Mouse (Mus musculus): ENCODE data around the gene Rps17. TPM values are rescaled to one million over a fixed set of nuclear protein-coding genes. Genes with fewer than 3 reads are reported as not detected.
A peak's percentile ranks its signal among the peaks of the same experiment; 100 is the strongest.

Gene Rps17
- polyA plus RNA-seq (2015; fragmentation: Nextera tagmentation; extraction: Ambion mirVana), result 1,067 and 1,217 TPM in 2 replicates

DNA sequence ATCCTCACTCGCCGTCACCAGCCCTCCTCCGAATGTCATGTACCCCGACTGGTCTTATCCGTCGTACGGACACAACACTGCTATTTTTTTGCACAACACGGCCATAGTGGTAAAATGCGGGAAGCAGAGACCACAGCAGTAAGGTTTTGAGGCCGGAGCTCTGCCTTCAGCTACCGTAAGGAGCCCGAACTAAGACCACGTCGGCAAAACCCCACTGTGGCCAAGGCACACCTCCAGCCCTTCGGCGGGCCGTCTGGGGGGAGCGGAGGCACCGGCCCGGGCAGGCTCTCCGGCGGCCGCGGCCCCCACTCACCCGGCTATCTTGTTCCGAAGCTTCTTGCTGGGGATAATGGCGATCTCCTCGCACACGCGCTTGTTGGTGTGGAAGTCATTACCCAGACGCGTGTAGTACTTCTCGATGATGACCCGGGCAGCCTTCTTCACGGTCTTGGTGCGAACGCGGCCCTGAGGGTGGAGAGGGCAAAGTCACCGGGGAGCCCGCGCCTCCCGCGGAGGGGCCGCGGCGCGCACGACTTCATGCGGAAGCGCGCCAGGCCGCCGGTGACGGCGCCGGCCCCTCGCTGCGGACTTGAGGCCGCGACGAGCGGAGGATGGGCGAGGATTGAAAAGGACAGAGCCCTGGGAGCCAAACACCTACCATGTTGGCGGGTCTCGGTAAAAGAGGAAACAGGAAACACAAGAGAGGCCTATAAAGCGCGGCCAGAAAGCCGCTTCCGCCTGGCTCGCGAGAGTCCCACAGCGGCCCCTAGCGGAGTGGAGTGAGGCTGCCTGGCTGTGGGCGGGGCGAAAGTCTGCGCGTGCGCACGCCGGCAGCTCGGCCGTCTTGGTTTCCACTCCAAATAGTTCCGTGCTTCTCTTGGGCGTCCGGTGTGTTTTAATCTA is at the start of gene Rps17:
Gene Rps17 (minus strand): TSS at position 711 of the 903 bp plus-strand sequence.
- H3K36me3 ChIP-seq (ENCODE audit: control insufficient read depth, insufficient read depth, low read length), result peaks cover 17% of the 10 kb centered on the region
- H3K4me2 ChIP-seq (ENCODE audit: low read depth, low read length), result peak within 1 kb of the TSS; percentile 85
- H3K9me3 ChIP-seq (replicated peaks; ENCODE audit: control insufficient read depth, low read length), result no peaks in the 10 kb centered on the region
- no peaks in the 10 kb centered on the region for H3K27me3 ChIP-seq (ENCODE audit: control insufficient read depth, insufficient read depth, low read length)
- peak; percentile 88 for ATAC-seq (ENCODE audit: insufficient read depth, low FRiP score)
- H3K4me1 ChIP-seq (ENCODE audit: control insufficient read depth, insufficient read depth, low read length), result peaks cover 19% of the 10 kb centered on the region
- peak within 1 kb of the TSS; percentile 90 for H3K9ac ChIP-seq (ENCODE audit: low read length)
- H3K27ac ChIP-seq (ENCODE audit: low read length), result peak within 1 kb of the TSS; percentile 85
- under 1% methylated on average over 85 of the region's 85 CpGs for WGBS
- peak within 1 kb of the TSS; percentile 74 for H3K4me3 ChIP-seq (replicated peaks; ENCODE audit: low read length)

DNA sequence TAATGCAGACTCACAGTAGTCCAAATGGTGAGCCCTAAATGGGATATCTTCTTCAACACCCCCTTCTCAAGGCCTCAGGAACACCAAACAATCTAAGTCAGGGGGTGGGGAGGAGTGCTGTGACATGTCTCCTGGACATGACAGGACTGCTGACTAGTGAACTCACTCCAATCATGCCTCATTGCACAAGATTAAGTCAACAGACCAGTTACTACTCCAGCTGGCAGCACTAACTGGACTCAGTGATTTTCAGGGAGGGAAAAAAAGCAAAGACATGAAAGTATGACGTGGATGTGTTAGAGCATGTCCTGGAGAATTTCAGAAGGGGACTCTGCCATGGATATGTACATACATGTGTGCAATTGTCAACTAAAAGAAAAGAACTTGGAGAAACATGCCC is 34.3 kb upstream of the Rps17 start:
- 73% methylated on average over 1 of the region's 1 CpGs for WGBS
- no peaks in the 10 kb centered on the region for H3K9me3 ChIP-seq (replicated peaks; ENCODE audit: control insufficient read depth, low read length)
- H3K27me3 ChIP-seq (ENCODE audit: control insufficient read depth, insufficient read depth, low read length), result no peaks in the 10 kb centered on the region
- H3K4me2 ChIP-seq (ENCODE audit: low read depth, low read length), result no peak overlapping the region
- H3K4me1 ChIP-seq (ENCODE audit: control insufficient read depth, insufficient read depth, low read length), result no peaks in the 10 kb centered on the region
- no peak overlapping the region for H3K9ac ChIP-seq (ENCODE audit: low read length)
- ATAC-seq (ENCODE audit: insufficient read depth, low FRiP score), result no peak
- no peaks in the 10 kb centered on the region for H3K36me3 ChIP-seq (ENCODE audit: control insufficient read depth, insufficient read depth, low read length)
- no peak overlapping the region for H3K27ac ChIP-seq (ENCODE audit: low read length)
- no peak overlapping the region for H3K4me3 ChIP-seq (replicated peaks; ENCODE audit: low read length)

DNA sequence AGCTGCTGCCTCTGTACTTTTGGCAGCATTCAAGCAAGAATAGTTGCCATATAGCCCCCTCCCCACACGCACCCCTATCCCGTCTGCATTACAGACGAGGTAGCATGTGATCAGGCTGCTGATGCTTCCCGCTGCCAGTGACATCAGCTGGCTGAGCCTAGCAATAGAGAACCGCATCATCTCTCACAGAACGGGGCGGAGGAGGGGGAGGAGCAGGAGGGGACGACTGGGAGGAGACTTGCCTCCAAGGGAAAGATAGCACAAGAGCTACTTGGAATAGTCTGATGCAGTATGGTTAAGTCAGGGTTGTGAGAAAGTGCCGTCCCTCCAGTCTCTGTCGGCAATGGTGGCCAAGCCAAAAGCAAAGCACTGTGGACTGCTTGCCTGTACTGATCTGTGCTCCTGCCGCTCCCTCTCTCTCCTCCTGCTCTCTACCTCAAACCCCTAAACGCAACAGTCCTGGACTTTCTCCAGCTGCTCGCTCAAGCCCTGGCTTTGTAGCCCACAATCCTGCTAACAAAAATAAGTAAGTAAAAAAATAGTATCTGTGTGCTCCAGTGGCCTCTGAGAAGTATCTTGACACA is 27.4 kb upstream of the Rps17 start:
- peak overlapping the region; percentile 14 for H3K4me2 ChIP-seq (ENCODE audit: low read depth, low read length)
- WGBS, result 7% methylated on average over 13 of the region's 13 CpGs
- ATAC-seq (ENCODE audit: insufficient read depth, low FRiP score), result peak; percentile 73

DNA sequence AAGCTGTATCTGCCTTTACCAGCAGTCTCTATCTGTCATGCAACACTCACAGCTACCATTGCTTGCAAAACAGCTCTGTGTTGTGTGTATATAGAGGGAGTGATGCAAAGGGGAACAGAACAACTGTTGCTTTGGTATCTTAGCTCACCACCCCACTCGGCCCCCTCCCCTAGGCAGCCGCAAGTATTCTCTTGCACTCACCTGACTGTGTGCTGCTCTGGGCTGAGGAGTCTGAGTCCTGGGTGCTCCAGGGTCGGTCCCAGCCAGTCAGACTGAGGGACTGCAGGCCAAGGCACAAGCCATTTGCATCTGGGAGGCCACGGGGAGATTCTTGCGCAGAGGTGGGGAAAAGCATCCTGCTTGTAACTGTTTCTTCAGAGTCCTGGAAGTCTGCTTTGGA is 26.8 kb upstream of the Rps17 start:
- Histone ChIP-seq H3K36me3 (ENCODE audit: control insufficient read depth, insufficient read depth, low read length) (no peaks in the 10 kb centered on the region), H3K27me3 (ENCODE audit: control insufficient read depth, insufficient read depth, low read length) (no peaks in the 10 kb centered on the region), H3K4me1 (ENCODE audit: control insufficient read depth, insufficient read depth, low read length) (no peaks in the 10 kb centered on the region), H3K9ac (ENCODE audit: low read length) (no peak overlapping the region), H3K27ac (ENCODE audit: low read length) (no peak overlapping the region), H3K4me3 (replicated peaks; ENCODE audit: low read length) (no peak overlapping the region), H3K9me3 (replicated peaks; ENCODE audit: control insufficient read depth, low read length) (no peaks in the 10 kb centered on the region), H3K4me2 (ENCODE audit: low read depth, low read length) (no peak overlapping the region)
- ATAC-seq (ENCODE audit: insufficient read depth, low FRiP score), result no peak
- WGBS, result 23% methylated on average over 5 of the region's 5 CpGs

More for the DNA sequence above, 27.4 kb upstream of the Rps17 start:
- Histone ChIP-seq H3K36me3 (ENCODE audit: control insufficient read depth, insufficient read depth, low read length) (no peaks in the 10 kb centered on the region), H3K27ac (ENCODE audit: low read length) (no peak overlapping the region), H3K4me3 (replicated peaks; ENCODE audit: low read length) (0 out of 2 replicates have a peak overlapping the region, but pooled peaks have one; percentile 6), H3K27me3 (ENCODE audit: control insufficient read depth, insufficient read depth, low read length) (no peaks in the 10 kb centered on the region), H3K9ac (ENCODE audit: low read length) (peak overlapping the region; percentile 23; the same call in 1 of the 2 replicates), H3K9me3 (replicated peaks; ENCODE audit: control insufficient read depth, low read length) (no peaks in the 10 kb centered on the region), H3K4me1 (ENCODE audit: control insufficient read depth, insufficient read depth, low read length) (no peaks in the 10 kb centered on the region)

DNA sequence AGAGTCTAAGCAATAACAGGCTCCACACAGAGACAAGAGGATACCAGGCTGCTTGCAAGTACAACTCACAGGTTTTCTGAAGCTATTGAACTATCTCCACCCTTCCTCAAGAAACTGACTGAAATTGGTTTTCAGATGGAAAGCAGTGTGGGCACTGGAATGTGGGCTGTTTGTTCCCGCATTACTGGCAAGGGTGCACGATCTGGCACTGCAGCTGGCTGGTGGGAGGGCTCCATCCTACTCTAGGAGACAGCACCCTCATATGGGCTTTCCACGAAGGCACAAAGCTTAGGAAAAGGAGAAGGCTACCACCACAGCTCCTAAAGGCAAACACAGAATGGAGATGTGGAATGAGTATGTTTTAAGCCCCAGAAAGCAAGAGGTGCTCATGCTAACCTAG is 24.7 kb upstream of the Rps17 start:
- Histone ChIP-seq H3K9me3 (replicated peaks; ENCODE audit: control insufficient read depth, low read length) (no peaks in the 10 kb centered on the region), H3K36me3 (ENCODE audit: control insufficient read depth, insufficient read depth, low read length) (no peaks in the 10 kb centered on the region), H3K27ac (ENCODE audit: low read length) (no peak overlapping the region), H3K4me2 (ENCODE audit: low read depth, low read length) (no peak overlapping the region), H3K4me1 (ENCODE audit: control insufficient read depth, insufficient read depth, low read length) (no peaks in the 10 kb centered on the region), H3K27me3 (ENCODE audit: control insufficient read depth, insufficient read depth, low read length) (no peaks in the 10 kb centered on the region), H3K4me3 (replicated peaks; ENCODE audit: low read length) (no peak overlapping the region), H3K9ac (ENCODE audit: low read length) (no peak overlapping the region)
- no peak for ATAC-seq (ENCODE audit: insufficient read depth, low FRiP score)
- 61% methylated on average over 3 of the region's 3 CpGs for WGBS

DNA sequence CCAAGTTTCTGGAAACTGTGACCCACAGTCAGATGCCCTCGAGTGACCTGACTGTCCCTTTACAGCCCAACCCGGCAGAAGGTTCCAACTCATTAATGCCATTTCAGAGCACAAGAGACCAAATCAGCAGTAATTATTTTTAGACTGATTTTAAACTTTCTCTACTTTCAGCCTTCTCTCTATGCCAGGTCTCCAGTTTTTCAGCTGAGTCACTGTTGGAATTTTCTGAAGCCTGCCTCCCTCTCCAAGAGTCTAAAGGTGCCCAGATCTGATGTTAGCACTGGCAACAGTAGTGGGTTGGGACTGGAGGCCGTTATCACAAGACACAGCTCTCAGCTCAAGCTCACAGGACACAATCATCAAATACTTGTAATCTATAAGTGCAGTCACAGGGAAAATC is 22.9 kb upstream of the Rps17 start:
- Histone ChIP-seq H3K9me3 (replicated peaks; ENCODE audit: control insufficient read depth, low read length) (no peaks in the 10 kb centered on the region), H3K4me2 (ENCODE audit: low read depth, low read length) (no peak overlapping the region), H3K4me3 (replicated peaks; ENCODE audit: low read length) (no peak overlapping the region), H3K9ac (ENCODE audit: low read length) (no peak overlapping the region), H3K4me1 (ENCODE audit: control insufficient read depth, insufficient read depth, low read length) (no peaks in the 10 kb centered on the region), H3K27ac (ENCODE audit: low read length) (no peak overlapping the region), H3K27me3 (ENCODE audit: control insufficient read depth, insufficient read depth, low read length) (no peaks in the 10 kb centered on the region), H3K36me3 (ENCODE audit: control insufficient read depth, insufficient read depth, low read length) (no peaks in the 10 kb centered on the region)
- 63% methylated on average over 3 of the region's 3 CpGs for WGBS
- no peak for ATAC-seq (ENCODE audit: insufficient read depth, low FRiP score)

DNA sequence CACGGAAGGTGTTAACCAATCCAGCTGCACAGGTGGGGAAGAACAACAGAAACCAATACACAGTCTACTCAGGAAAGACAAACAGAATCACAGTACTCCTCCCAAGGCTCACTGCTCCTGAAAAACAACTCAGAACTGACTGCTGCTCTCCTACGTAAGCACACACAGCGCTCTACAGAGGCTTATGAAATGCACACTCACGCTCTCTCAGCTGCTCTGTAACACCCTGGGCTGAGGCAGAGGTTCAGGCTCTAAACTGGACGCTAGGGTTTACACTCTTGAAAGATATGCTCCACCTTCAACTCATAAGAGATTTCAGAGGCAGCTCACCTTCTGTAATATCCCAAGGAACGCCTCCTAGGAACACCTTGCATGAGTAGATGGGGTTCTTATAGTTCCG is 11.9 kb upstream of the Rps17 start:
- Histone ChIP-seq H3K4me2 (ENCODE audit: low read depth, low read length) (no peak overlapping the region), H3K36me3 (ENCODE audit: control insufficient read depth, insufficient read depth, low read length) (no peaks in the 10 kb centered on the region), H3K9ac (ENCODE audit: low read length) (no peak overlapping the region), H3K27me3 (ENCODE audit: control insufficient read depth, insufficient read depth, low read length) (no peaks in the 10 kb centered on the region; the same call in 1 of the 2 replicates), H3K9me3 (replicated peaks; ENCODE audit: control insufficient read depth, low read length) (no peaks in the 10 kb centered on the region), H3K4me1 (ENCODE audit: control insufficient read depth, insufficient read depth, low read length) (no peaks in the 10 kb centered on the region), H3K4me3 (replicated peaks; ENCODE audit: low read length) (no peak overlapping the region), H3K27ac (ENCODE audit: low read length) (no peak overlapping the region)
- 64% methylated on average over 7 of the region's 7 CpGs for WGBS
- no peak for ATAC-seq (ENCODE audit: insufficient read depth, low FRiP score)

DNA sequence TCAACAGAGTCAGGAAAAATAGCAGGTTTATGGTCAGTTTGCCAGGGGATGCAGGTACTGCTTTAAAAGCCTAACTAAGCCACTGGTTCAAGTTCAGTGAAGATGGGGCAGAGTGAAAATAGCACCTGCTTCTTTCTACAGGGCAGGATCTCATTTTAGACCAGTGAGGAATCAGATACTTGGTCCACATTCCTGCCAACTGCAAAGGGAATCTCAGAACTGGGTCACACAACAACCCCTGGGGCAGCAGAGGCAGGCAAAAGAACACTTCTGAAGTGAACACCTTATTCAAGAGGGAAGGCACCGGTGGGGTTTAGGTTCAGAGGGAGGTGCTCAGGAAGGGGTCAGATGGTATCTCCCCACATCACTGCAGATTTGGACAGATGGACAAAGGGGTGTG is 11.3 kb upstream of the Rps17 start:
- H3K4me3 ChIP-seq (replicated peaks; ENCODE audit: low read length), result no peak overlapping the region
- no peak for ATAC-seq (ENCODE audit: insufficient read depth, low FRiP score)
- H3K9me3 ChIP-seq (replicated peaks; ENCODE audit: control insufficient read depth, low read length), result no peaks in the 10 kb centered on the region
- no peak overlapping the region for H3K9ac ChIP-seq (ENCODE audit: low read length)
- no peaks in the 10 kb centered on the region for H3K4me1 ChIP-seq (ENCODE audit: control insufficient read depth, insufficient read depth, low read length)
- 73% methylated on average over 1 of the region's 1 CpGs for WGBS
- H3K27me3 ChIP-seq (ENCODE audit: control insufficient read depth, insufficient read depth, low read length), result no peaks in the 10 kb centered on the region; the same call in 1 of the 2 replicates
- H3K27ac ChIP-seq (ENCODE audit: low read length), result no peak overlapping the region
- no peaks in the 10 kb centered on the region for H3K36me3 ChIP-seq (ENCODE audit: control insufficient read depth, insufficient read depth, low read length)
- no peak overlapping the region for H3K4me2 ChIP-seq (ENCODE audit: low read depth, low read length)

DNA sequence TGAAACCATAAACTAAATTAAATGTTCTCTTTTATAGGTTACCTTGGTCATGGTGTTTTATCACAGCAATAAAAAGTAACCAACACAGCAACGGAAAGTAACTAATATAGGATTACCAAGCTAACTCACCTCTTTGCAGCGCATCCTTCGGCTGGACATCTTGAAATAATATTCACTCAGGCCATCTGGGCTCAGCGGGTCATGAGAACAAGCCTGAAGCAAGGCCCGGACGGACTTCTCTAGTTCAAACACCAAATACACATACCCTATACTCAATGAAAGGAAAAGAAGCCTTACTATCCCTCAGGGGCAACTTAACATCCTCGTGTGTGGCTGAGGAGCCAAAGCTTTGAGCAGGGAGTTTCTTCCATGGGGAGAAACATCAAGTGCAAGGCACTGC is 10.7 kb upstream of the Rps17 start:
- Histone ChIP-seq H3K36me3 (ENCODE audit: control insufficient read depth, insufficient read depth, low read length) (no peaks in the 10 kb centered on the region), H3K4me2 (ENCODE audit: low read depth, low read length) (no peak overlapping the region), H3K4me1 (ENCODE audit: control insufficient read depth, insufficient read depth, low read length) (no peaks in the 10 kb centered on the region), H3K4me3 (replicated peaks; ENCODE audit: low read length) (no peak overlapping the region), H3K27me3 (ENCODE audit: control insufficient read depth, insufficient read depth, low read length) (no peaks in the 10 kb centered on the region; the same call in 1 of the 2 replicates), H3K9ac (ENCODE audit: low read length) (no peak overlapping the region), H3K27ac (ENCODE audit: low read length) (no peak overlapping the region), H3K9me3 (replicated peaks; ENCODE audit: control insufficient read depth, low read length) (no peaks in the 10 kb centered on the region)
- 83% methylated on average over 7 of the region's 7 CpGs for WGBS
- ATAC-seq (ENCODE audit: insufficient read depth, low FRiP score), result no peak
